Mouse (Mus musculus) layer of hippocampus, adult 11-12 months (tissue): ENCODE data around the gene Slc35e2.
"Not testable (repeated sequence)": the region's sequence is repeated elsewhere in the genome, so short reads cannot be mapped to it uniquely, and the experiment has no call there.

ENCODE experiments used
- DNase-seq: peaks from one replicate; pipeline ENCODE4 v3.0.0; 2022; ENCODE audit warnings: low spot score

Slc35e2 gene

DNA sequence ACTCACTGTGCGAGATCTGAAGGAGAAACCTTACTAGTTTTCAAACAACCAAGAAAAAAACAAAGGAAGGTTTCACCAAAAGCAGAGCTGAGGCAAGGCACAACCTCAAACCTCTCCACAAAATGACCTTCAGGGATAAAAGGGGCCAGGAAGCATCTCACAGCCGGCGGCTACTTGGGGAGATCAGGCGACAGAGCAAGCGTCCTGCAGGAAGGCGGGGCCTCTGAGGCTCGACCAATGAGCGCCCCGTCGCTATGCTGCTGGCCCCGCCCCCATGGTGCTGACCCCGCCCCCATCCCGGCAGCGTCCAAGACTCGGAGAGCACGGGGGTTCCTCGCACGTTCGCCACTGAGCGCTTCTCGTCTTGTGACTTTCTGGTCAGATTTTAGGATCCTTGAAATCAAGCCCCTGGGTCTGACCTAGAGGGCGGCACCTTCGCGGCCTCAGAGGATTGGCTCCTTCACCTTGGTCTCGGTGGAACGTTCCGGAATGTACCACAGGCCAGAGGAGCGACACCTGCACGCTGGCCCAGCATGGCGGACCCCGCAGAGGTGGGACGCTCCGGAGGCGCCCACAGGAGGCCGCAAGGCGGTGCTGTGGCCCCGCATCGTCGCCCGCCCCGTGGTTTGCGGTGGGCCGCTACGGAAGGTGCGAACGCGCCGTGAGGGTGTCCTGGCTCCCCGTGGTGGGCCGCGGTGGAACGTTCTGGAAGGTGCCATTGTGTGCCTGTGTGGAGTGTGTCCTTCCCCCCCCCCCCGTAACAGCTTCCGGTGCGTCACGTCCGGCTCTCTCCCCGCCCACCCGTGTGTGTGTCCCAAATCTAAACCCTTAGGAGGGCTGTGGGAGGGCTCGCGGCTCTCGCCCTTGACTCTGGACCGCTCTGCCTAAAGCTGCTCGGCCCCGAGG is at the start of gene Slc35e2:
Gene Slc35e2 (plus strand): TSS at position 326 of the 906 bp plus-strand sequence.
- peak; percentile 93 for DNase-seq

DNA sequence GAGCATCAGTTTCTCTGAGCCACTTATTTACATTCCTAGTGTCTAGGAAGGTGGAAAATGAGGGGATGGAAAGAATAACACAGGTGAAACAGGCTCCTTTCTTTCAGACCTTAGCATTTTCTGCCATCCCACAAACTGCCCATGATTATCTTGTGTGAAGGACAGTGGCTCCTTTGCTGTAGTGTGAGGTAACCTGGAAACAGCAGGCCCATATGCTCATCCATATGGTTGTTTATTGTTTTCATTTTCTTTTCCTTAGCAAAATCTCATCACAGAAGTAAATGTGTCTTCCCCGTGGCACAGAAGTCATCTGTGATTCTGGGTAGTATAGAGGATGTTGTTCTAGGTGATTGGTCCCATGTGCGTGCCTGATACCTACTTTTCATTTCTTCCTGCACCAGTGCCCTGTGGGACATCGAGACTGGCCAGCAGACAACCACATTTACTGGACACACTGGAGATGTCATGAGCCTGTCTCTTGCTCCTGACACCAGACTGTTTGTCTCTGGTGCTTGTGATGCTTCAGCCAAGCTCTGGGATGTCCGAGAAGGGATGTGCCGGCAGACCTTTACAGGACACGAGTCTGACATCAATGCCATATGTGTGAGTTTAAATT is 48.2 kb upstream of the Slc35e2 start:
- no peak for DNase-seq

DNA sequence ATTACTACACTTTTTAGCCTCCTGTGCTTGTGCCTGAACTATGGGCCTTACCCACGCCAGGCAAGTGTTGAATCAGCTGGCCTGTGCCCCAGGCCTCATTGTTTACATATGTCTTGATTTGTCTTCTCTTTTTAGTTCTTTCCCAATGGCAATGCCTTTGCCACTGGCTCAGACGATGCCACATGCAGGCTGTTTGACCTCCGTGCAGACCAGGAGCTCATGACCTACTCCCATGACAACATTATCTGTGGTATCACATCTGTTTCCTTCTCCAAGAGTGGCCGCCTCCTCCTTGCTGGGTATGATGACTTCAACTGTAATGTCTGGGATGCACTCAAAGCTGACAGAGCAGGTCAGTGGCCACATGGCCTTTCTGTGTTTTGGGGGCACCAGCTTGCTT is 46.3 kb upstream of the Slc35e2 start:
- DNase-seq, result no peak

DNA sequence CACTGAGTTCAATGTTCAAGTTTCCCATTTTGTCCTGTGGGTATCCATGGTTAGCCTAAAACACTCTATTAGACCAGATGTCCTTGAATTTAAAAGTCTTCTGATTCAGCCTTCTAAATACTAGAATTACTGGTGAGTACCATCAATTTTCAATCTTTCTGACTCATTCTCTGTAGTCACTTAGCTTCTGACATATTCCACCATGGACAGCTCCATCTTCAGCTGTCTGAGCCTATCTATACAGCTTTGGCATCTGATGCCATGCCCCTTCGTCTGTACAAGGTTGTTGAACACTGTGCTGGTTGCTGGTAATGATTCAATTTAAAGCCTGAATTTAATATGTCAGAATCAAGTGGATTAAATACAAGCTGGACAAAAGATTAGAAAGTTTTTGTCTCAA is 45.8 kb upstream of the Slc35e2 start:
- no peak for DNase-seq

DNA sequence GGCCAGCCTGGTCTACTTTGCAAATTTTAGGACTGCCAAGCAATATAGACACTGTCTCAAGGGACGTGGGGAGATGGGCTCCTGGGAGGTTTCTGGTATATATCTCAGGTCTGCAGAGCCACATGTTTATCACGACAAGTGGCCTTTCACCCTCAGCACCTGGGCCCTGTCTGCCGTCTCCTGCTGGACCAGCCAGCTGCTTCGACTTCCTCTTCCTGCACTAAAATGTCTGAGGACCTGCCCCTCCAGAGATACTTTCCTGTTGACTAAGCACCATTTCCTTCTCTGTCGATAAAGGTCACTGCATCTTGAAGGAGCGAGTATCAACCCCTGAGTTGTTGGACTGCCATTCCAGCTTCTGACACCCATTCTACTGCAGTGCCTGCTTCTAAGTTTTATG is 41.8 kb upstream of the Slc35e2 start:
- no peak for DNase-seq

DNA sequence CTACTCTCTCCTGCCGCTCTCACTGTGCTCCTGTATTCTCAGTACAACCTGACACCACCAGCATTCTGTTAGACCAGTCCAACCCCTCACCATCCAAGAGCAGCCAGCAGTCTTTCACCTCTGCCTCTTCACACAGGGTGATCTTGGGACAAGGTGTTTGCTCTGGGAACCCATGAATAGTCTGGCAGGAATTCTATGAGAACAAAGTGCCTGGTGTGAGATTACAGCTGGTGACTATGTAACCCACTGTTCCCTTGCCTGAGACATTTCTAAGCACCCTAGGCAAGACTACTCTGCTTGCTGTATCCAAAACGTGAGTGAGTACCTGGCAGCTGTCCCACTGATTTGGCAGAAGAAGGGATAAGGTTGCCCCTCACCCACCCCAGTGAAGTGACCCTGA is 40.3 kb upstream of the Slc35e2 start:
- no peak for DNase-seq

DNA sequence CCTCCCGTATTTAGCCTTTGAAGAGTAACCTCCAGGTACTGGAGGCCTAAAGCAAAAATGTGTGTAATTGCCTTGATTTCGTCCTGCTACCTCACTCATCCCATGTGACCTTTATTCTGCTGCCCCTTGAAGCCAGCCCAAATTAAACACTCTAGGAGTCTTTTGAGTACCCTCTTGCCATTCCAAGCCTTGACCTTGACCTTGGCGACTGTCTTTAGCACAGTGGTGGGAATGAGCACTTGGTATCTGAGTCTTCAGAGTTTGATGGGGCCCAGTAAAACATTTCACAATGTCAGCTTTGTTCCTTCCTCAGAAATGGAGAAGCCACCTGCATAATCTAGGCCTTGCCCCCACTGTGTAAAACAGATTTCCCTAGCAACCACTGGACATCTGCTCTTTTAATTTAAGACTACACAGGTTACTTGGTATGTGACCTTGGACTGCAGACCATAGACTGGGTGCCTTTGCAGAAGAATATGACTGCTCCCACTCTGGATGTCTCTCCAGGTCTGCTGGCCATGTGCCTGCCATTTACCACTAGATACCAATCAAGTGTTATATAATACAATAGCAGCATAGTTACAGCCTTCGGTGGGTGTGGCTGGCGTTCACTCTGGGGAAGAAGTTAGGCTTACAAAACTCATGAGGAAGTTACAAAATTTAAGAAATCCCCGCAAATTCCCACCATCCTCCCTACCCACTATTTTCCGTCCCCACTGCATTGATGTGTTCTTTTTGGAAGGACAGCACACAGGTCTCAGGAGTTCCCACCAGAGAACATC is 39.4 kb upstream of the Slc35e2 start, which contains the start of gene Nadk:
Gene Nadk (plus strand): TSS at position 718 of the 782 bp plus-strand sequence.
- DNase-seq, result no peak

DNA sequence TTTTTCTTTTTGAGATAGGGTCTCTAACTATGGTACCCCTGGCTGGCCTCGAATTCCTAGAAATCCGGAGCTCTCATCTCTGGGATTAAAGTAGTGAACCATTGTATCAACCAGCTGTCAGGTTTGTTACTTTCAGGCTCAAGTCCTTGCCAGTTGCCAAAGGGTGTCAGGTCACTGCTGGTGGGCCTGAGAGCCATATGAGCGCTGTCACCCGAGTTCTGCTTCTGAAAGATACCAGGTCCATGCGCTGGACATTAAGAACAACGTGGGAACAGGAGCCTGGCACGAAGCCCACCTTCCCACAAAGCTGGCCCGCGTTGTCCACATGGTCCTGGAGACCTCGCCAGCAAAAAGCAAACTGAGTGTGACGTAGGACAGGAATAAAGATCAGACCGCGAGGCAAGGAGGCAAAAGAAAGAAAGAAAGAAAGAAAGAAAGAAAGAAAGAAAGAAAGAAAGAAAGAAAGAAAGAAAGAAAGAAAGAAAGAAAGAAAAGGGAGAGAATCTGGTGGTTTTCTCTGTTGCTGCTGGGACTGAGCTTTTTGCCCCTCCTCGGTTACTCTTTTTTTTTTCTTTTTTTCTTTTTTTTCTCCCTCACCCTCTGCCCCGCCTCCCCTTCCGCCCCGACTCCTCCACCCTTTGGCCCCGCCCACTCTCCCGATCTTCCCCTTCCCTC is 38.4 kb upstream of the Slc35e2 start:
- peak; percentile 63 for DNase-seq

DNA sequence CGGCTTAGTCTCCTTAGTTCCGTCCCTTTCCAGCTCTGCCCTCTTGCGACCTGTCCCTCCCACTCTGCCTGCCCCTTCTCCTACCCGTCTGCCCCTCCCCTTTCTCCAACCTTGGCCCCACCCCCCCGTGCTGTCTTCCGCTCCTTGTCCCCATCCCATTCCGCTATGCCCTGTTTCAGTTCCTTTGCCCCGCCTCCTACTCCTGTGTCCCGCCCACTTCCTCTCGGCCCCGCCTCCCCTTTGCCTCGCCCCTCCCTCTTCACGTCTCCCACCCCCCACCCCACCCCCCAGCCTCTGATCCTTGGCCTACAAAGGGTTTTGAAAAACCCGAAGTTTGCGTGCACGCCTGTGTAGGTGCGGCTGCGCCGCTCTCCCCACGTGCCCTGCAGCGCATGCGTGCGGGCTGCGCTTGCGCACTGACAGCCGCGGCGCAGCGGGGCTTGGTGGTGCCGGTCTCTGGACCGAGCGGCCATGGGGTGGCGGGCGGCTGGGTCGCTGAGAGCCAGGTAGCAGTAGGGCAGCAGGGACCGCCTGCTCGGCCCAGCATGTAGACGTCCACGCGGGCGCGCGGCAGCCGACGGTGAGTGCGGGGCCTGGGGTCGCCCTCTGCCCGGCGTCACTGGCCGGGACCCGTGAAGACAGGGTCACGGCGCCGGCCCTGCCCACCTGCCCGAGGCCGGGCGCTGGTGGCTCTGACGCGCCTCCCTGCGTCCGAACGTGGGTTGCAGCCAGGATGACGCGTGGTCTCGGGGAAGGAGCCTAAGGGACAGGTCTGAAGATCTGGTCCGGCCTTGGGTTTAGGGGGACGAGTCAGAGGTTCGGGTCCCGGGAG is 37.6 kb upstream of the Slc35e2 start:
- DNase-seq, result peak; percentile 93

DNA sequence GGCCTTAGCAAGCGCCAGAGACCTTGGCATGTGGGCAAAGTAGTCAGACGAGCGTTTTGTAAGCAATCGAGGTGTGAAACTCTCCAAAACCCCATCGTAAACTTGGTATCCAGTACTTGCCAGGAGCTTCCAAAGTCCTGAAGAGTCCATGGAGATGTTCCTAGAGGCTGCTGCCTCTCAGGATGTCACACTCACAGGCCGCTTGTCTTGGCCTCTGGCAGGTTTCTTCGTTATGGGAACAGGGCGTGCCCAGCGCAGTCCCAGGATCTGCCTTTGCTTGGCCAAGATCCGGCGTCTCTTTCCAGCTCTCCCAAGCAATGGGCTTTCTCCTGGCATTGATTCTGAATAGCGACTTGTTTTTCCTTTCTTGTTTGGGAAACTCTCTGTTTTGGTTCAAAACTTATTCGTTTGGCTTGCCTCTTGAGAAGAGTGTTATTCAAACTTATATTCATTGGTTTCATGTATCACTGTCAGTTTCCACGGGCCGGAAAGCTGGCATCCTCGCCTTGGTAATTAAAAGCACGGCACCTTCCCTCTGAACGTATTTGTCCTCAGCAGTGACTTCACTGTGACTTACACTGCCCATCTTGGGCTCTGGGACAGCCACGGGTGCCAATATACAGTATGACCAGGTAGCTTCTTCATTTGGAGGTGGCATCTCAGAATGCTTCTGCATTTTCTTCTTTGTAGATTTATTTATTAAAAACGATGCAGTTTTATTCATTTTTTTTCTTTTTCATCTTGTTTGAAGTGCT is 36.7 kb upstream of the Slc35e2 start:
- DNase-seq, result no peak

DNA sequence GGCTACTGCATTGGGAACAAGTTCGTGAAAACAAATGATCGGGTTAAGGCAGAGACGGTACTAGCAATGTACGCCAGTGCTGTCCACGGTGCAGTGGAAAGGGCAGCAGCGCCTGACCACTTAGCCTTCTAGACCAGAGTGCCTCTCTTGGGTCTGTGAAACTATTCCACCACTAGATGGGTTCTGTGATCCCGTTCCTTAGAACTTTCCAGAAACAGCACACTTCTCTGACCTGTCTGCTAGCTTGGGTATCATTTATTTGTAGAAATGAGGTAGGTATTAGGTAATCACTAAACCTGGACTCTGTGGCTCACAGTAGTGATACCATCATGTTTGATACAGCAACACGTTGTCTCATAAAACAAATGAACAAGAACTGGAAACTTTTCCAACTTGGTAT is 34.7 kb upstream of the Slc35e2 start:
- no peak for DNase-seq

DNA sequence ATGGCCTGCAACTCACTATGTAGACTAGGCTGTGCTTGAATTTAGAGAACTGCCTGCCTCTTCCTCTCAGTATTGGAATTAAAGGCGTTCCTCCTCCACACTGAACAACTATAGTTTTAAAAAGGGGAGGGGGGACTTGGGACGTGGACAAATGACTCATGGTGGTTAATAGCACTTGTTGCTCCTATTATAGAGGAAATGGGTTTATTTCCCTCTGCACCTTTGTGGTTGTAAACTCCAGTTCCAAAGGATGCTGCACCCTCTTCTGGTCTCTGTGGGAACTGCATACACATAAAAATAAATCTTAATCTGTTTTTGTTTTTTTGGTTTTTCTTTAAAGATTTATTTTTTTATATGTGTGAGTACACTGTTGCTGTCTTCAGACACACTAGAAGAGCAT is 33.0 kb upstream of the Slc35e2 start:
- DNase-seq, result no peak

DNA sequence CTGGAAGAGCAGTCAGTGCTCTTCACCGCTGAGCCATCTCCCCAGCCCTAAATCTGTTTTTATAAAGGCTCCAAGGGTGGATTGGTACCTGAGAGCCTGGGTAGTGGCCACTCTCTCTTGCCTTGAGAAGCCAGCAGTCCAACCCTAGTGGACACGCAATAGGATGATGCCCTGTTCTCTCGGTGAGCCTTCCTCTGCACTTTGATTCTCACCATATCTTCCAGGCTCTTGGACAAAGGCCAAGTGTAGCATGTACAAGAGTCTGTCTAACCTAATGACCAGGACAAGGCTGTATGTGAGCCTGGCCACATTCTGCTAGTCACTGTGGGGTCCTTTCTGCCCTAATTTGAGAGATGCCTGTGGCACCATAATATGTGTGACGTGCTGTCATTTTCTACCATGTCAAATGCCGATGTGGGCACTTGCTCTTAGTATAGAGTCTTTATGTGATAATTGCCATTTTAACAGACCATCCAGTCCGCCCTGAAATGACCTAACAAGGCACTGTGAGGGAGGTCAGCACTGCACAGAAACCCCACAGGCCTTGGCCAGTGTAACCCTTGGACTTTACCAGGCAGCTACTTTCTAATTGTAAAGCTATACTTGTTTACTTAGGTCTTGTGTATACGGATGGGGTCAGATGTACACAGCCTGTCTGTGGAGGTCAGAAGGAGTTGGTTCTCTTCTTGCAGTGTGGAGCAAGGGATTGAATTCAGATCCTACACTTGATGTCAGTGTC is 32.4 kb upstream of the Slc35e2 start:
- DNase-seq, result no peak

DNA sequence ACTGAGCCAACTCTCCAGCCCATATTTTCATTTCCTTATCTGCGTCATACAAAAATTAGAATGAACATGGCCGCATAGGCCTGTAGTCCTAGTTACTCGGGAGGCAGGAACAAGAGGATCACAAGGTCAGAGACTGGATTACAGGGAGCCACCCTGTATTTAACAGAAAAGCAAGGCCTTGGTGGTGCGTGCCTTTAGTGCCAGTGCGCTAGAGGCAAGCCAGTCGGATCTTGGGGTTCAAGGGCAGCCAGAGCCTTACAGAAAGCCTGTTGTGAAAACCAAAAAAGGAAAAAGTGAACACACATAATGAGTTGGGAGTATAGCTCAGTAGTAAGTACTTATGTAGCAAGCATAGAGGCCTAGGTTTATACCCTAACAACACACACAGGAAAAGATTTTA is 31.4 kb upstream of the Slc35e2 start:
- no peak for DNase-seq

DNA sequence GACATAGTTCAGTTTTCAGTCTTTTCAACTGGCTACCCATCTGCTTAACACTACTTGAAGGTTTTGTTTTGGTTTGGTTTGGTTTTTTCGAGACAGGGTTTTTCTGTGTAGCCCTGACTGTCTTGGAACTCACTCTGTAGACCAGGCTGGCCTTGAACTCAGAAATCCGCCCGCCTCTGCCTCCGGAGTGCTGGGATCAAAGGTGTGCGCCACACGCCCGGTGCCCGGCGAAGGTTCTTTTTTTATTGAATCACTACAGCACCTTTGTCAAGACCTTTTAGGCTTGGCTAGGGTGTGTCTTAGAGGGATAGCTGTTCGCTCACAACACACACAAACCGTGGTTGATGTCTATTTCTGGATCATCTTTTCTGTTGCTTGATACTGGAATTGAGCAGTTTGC is 30.9 kb upstream of the Slc35e2 start:
- DNase-seq, result not testable (repeated sequence)

DNA sequence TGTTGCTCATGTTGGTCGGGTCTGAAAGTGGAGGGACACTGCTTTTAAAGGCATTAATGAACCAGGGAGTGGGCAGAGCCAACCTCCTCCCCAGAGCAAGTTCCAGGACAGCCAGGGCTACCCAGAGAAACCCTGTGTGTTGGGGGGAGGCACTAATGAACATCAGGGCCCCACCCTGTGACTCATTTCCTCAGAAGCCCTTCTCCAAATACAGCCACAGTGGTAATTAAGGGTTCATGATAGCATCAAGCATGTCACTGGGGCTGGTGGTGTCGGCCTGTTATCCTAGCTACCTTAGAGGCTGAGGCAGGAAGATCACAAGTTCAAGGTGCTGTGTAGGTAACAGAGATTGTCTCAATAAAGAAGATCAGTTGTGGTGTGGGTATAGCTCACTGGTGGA is 29.8 kb upstream of the Slc35e2 start:
- no peak for DNase-seq

DNA sequence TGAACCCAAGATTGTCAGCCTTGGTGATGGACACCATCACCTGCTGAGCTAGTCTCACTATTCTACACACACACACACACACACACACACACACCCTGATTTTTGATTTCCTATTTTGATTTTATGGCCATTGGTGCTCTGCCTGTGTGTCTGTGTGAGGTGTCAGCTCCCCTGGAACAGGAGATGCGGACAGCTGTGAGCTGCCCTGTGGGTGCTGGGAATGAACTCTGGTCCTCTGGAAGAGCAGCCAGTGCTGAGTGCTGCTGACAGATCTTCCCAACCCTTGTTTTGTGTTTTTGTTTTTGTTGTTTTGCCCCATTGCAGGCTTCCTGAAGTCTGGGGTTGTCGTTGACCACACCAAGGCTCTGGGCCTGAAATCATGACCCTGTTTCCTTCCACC is 28.1 kb upstream of the Slc35e2 start:
- no peak for DNase-seq

DNA sequence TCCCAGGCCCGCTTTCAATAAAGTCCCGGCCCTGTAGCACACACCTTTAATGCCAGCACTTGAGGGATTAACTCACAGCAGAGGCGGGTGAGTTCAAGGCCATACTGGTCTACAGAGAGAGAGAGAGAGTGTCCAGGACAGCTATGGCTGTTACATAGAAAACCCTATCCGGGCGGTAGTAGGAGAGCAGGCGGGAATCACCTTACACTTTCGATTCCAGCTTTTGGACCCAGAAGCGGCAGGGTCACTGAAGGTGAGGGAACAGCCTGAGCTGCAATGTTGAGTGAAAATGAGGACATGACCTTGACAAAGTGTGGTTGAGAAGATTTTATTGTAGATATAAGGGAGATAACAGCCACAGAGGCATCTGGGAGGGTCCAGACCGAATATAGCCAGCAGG is 27.3 kb upstream of the Slc35e2 start:
- DNase-seq, result no peak

DNA sequence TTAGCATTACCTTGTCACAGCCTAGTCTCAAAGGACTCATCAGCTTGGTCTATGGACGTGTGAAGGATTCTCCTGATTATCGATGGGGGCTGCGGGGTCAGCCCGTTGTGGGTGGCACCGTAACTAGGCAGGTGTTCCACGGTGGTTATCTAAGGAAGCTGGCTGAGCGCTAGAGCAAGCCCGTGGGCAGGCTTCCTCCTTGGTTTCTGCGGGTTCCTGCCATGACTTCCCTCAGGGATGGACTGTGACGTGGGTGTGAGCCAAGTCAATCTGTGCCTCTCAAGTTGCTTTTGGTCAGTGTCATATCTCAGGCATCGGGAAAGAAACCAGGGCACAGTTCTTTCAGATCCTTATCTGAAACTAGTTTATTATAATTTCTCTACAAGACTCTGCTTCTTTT is 26.3 kb upstream of the Slc35e2 start:
- DNase-seq, result no peak

DNA sequence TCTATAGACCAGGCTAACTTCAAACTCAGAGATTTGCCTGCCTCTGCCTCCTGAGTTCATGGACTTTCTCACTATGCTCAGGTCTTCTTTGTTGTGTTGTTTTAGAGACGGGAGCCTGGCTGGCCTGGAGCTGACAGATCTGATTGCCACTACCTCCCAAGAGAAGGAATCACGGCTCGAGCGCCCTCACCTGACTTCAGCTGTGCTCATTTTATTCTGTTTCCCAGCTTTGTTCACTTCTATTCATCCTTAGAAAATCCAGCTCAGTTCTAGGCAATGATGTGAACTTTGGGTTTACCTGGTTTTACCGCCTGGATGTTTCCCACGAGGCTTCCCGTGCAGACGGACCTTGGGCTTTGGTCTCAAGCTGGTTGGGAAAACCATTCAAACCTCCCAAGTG is 25.7 kb upstream of the Slc35e2 start:
- no peak for DNase-seq
